Mouse (Mus musculus) NIH3T3 (cell line): ENCODE measurements around the gene Cnot10.

Experiments used
- DNase-seq: peaks from one replicate; pipeline ENCODE4 v3.0.0-alpha.2; 2012; ENCODE audit warnings: low read depth

Cnot10 gene

GRCm38 (mm10) chr9:114649371-114649770 is 9.4 kb upstream of the Cnot10 start:
- DNase-seq: no peak

- DNase-seq: peak; percentile 62
These were observed 8.5 kb upstream of the Cnot10 start for GRCm38 (mm10) chr9:114648472-114648871.

- DNase-seq: no peak
These were observed 7.8 kb upstream of the Cnot10 start for GRCm38 (mm10) chr9:114647506-114648432.

- DNase-seq: no peak
These were observed 6.8 kb upstream of the Cnot10 start for GRCm38 (mm10) chr9:114646556-114647505.

GRCm38 (mm10) chr9:114639186-114639748 is 717 bp downstream of the Cnot10 start:
- DNase-seq: peak; percentile 19

GRCm38 (mm10) chr9:114636751-114637150 is 3.2 kb downstream of the Cnot10 start:
- no peak for DNase-seq

GRCm38 (mm10) chr9:114636150-114636549 is 3.8 kb downstream of the Cnot10 start:
- DNase-seq: no peak

- DNase-seq: no peak
These were observed 7.7 kb downstream of the Cnot10 start for GRCm38 (mm10) chr9:114632331-114632730.

- no peak for DNase-seq
These were observed 13.3 kb downstream of the Cnot10 start for GRCm38 (mm10) chr9:114626726-114627125.

- no peak for DNase-seq
These were observed 15.8 kb downstream of the Cnot10 start for GRCm38 (mm10) chr9:114624178-114624577.

- no peak for DNase-seq
These were observed 18.8 kb downstream of the Cnot10 start for GRCm38 (mm10) chr9:114621149-114621548.

GRCm38 (mm10) chr9:114614176-114614953 is 25.6 kb downstream of the Cnot10 start:
- DNase-seq: peak; percentile 29

GRCm38 (mm10) chr9:114613026-114613425 is 27.0 kb downstream of the Cnot10 start:
- no peak for DNase-seq

- no peak for DNase-seq
These were observed 27.4 kb downstream of the Cnot10 start for GRCm38 (mm10) chr9:114612566-114612965.

- DNase-seq: no peak
These were observed 29.7 kb downstream of the Cnot10 start for GRCm38 (mm10) chr9:114610266-114610665.

GRCm38 (mm10) chr9:114603876-114604540 is 36.0 kb downstream of the Cnot10 start:
- no peak for DNase-seq

- DNase-seq: no peak
These were observed 38.9 kb downstream of the Cnot10 start for GRCm38 (mm10) chr9:114601096-114601495.

GRCm38 (mm10) chr9:114585017-114585345 is 55.0 kb downstream of the Cnot10 start:
- DNase-seq: peak; percentile 20

- DNase-seq: peak; percentile 32
These were observed 55.6 kb downstream of the Cnot10 start for GRCm38 (mm10) chr9:114584183-114585016.

- DNase-seq: peak; percentile 81
These were observed 56.2 kb downstream of the Cnot10 start for GRCm38 (mm10) chr9:114583812-114584182.
